Mouse (Mus musculus): ENCODE measurements at regions not wholly inside any gene's neighbourhood (a gene's known extent, or its start where the extent isn't known, plus 50 kb on each side); places are given as distances from the start of the nearest gene placed in this dataset.

DNA sequence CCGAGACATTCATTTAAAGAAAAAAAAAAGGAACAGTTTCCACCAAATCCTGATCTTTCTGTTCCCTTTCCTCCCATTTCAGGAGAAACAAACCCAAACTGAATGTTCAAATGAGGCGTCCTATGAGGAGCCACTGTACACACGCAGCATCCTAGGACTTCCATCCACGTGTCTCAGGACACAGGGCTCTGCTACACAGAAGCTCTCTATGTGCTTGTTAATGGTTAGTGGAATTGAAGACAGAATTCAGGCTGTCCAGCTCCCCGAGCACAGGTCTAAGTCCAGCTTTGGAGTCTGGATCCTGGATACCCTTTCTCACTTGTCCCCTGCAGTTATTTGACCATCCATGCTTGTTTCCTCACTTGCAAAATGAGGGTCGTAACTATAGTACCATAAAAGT is 444.4 kb downstream of the Tns3 start:
- no peak for DNase-seq (ENCODE audit: low read depth, low spot score)
- Histone ChIP-seq H3K27ac (ENCODE audit: control insufficient read depth, low read depth, low read length) (no peak overlapping the region), H3K27me3 (ENCODE audit: control insufficient read depth in 1 of 2, insufficient read depth in 2 of 2, low read length in 2 of 2) (no peaks in the 10 kb centered on the region), H3K9ac (ENCODE audit: control insufficient read depth, low read depth, low read length, poor library complexity, severe bottlenecking) (no peak overlapping the region), H3K9me3 (replicated peaks; ENCODE audit: insufficient read depth, low read length) (no peaks in the 10 kb centered on the region), H3K79me2 (ENCODE audit: control insufficient read depth, insufficient read depth, low read length, poor library complexity) (no peaks in the 10 kb centered on the region), H3K4me3 (ENCODE audit: control insufficient read depth in 1 of 2, insufficient read depth in 1 of 2, low read depth in 2 of 2, low read length in 2 of 2) (no peak overlapping the region), H3K36me3 (ENCODE audit: control insufficient read depth in 1 of 2, insufficient read depth in 2 of 2, low read length in 2 of 2) (no peaks in the 10 kb centered on the region), H3K4me1 (ENCODE audit: control insufficient read depth in 1 of 2, insufficient read depth in 2 of 2, low read length in 2 of 2) (no peaks in the 10 kb centered on the region)
- TF ChIP-seq UBTF (IDR thresholded peaks at IDR 0.05; ENCODE audit: borderline replicate concordance, insufficient read depth, low read depth, low read length) (no peak), JUND (IDR thresholded peaks at IDR 0.05; ENCODE audit: low read depth, low read length) (no peak), TCF12 (IDR thresholded peaks at IDR 0.05; ENCODE audit: low read depth, low read length) (no peak), MEF2A (IDR thresholded peaks at IDR 0.05; ENCODE audit: extremely low read depth, insufficient replicate concordance, low read depth, low read length, poor library complexity, severe bottlenecking) (no peak), MYC (IDR thresholded peaks at IDR 0.05; ENCODE audit: low read depth, low read length) (no peak), TBP (IDR thresholded peaks at IDR 0.05; ENCODE audit: low read depth, low read length) (no peak), POLR2A (IDR thresholded peaks at IDR 0.05; ENCODE audit: control insufficient read depth in 1 of 2, insufficient read depth in 1 of 2, low read depth in 1 of 2, low read length in 2 of 2, poor library complexity in 1 of 2) (no peak), USF2 (IDR thresholded peaks at IDR 0.05; ENCODE audit: borderline replicate concordance in 1 of 2, insufficient read depth in 1 of 2, low read depth in 1 of 2, low read length in 2 of 2) (no peak), ELF1 (IDR thresholded peaks at IDR 0.05; ENCODE audit: low read depth, low read length) (no peak)

DNA sequence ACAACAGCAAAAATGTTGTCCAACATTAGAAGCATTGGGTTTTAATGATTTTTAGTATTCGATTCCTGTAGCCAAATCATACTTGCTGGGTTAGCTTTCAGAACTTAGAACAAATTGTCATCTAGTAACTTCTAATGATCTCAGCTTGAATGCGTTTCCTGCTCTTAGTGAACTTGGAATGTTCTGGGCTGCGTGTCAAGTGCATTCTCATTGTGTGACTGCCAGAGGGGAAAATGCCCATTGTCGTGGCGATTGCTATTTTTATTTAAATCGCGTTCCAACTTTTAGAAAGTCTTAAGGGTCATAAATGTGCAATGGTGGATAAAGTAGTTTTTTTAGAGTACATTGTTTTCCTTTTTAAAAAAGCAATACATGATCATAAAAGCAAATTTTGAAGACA is 448.7 kb downstream of the Tns3 start:
- Histone ChIP-seq H3K4me3 (ENCODE audit: control insufficient read depth in 1 of 2, insufficient read depth in 1 of 2, low read depth in 2 of 2, low read length in 2 of 2) (no peak overlapping the region), H3K9me3 (replicated peaks; ENCODE audit: insufficient read depth, low read length) (no peaks in the 10 kb centered on the region), H3K79me2 (ENCODE audit: control insufficient read depth, insufficient read depth, low read length, poor library complexity) (no peaks in the 10 kb centered on the region), H3K27ac (ENCODE audit: control insufficient read depth, low read depth, low read length) (no peak overlapping the region), H3K36me3 (ENCODE audit: control insufficient read depth in 1 of 2, insufficient read depth in 2 of 2, low read length in 2 of 2) (no peaks in the 10 kb centered on the region), H3K27me3 (ENCODE audit: control insufficient read depth in 1 of 2, insufficient read depth in 2 of 2, low read length in 2 of 2) (no peaks in the 10 kb centered on the region), H3K9ac (ENCODE audit: control insufficient read depth, low read depth, low read length, poor library complexity, severe bottlenecking) (no peak overlapping the region), H3K4me1 (ENCODE audit: control insufficient read depth in 1 of 2, insufficient read depth in 2 of 2, low read length in 2 of 2) (no peaks in the 10 kb centered on the region)
- TF ChIP-seq TCF12 (IDR thresholded peaks at IDR 0.05; ENCODE audit: low read depth, low read length) (no peak), NRF1 (IDR thresholded peaks at IDR 0.05; ENCODE audit: insufficient read depth, low read depth, low read length, poor library complexity, severe bottlenecking) (no peak), RAD21 (IDR thresholded peaks at IDR 0.05; ENCODE audit: low read depth, low read length) (no peak), GATA1 (IDR thresholded peaks at IDR 0.05; ENCODE audit: low read depth, low read length) (no peak), USF2 (IDR thresholded peaks at IDR 0.05; ENCODE audit: borderline replicate concordance in 1 of 2, insufficient read depth in 1 of 2, low read depth in 1 of 2, low read length in 2 of 2) (no peak), POLR2A (IDR thresholded peaks at IDR 0.05; ENCODE audit: control insufficient read depth in 1 of 2, insufficient read depth in 1 of 2, low read depth in 1 of 2, low read length in 2 of 2, poor library complexity in 1 of 2) (no peak), CHD2 (IDR thresholded peaks at IDR 0.05; ENCODE audit: low read length) (no peak), JUND (IDR thresholded peaks at IDR 0.05; ENCODE audit: low read depth, low read length) (no peak), MXI1 (IDR thresholded peaks at IDR 0.05; ENCODE audit: low read depth, low read length) (no peak), MYB (IDR thresholded peaks at IDR 0.05; ENCODE audit: low read depth, low read length) (no peak)
- DNase-seq (ENCODE audit: low read depth, low spot score) = no peak

All from MEL (cell line).